Mouse (Mus musculus): Measurements from ENCODE around the gene Zbtb12. TPM values are rescaled to one million over a fixed set of nuclear protein-coding genes. Genes with fewer than 3 reads are reported as not detected.
A peak's percentile ranks its signal among the peaks of the same experiment; 100 is the strongest.

Gene Zbtb12
- polyA plus RNA-seq, 1 experiment from 2014 or later, result 0.99 TPM

DNA sequence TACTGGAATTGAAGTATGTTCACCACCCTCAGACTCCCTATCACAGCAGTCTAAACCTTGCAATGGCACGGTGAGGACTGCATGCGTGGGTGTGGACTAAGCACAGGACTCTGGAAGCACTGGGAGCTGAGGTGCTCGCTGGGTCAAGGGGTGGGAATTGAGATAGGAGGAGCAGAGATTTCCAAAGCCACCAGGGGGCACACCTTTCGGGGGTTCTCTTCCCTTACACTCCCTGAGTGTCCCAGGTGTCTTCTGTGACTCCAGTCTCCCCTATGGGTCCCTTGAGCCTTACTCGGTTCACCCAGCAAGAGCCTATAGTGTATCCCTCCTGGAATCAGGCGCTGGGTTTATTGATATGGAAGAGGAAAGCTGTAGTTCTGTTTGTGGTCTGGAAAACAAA lies 43.7 kb downstream of the Zbtb12 start:
- no peak for ATAC-seq
- Histone ChIP-seq H3K27me3 (replicated peaks; ENCODE audit: insufficient read depth, low read length) (no peaks in the 10 kb centered on the region), H3K9ac (replicated peaks; ENCODE audit: low read depth) (no peak overlapping the region), H3K4me3 (ENCODE audit: low read depth, low read length) (no peak overlapping the region), H3K27ac (ENCODE audit: low read length) (no peak overlapping the region), H3K36me3 (ENCODE audit: insufficient read depth, low read length) (no peaks in the 10 kb centered on the region), H3K4me2 (replicated peaks; ENCODE audit: low read depth, low read length) (no peak overlapping the region), H3K4me1 (ENCODE audit: insufficient read depth, low read depth, low read length) (no peaks in the 10 kb centered on the region), H3K9me3 (ENCODE audit: low read length) (no peaks in the 10 kb centered on the region)
- DNase-seq (ENCODE audit: low spot score), result no peak
- TF ChIP-seq EP300 (IDR thresholded peaks at IDR 0.05) (no peak), CTCF (IDR thresholded peaks at IDR 0.05) (peak; percentile 34; the same call in 1 of the 2 replicates)
- 55% methylated on average over 6 of the region's 6 CpGs for WGBS

DNA sequence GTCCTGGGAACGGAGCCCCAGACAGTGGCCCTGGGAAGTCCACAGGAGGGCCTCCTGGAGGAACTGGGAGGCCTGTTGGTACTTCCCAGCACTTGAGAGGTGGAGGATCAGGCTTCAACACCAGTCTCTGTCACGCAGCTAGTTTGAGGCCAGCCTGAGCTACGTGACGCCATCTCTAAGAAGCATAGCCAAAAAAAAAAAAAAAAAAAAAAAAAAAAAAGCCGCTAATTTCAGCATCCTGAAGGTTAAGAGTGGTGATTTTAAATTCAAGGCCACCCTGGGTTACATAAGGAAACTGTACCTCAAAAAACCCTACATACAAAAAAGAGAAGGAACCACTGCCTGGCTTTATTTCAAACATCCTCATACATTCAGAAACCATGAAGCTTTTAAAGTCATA lies 45.0 kb downstream of the Zbtb12 start:
- DNase-seq (ENCODE audit: low spot score), result no peak
- H3K4me3 ChIP-seq (ENCODE audit: low read depth, low read length), result no peak overlapping the region
- no peaks in the 10 kb centered on the region for H3K27me3 ChIP-seq (replicated peaks; ENCODE audit: insufficient read depth, low read length)
- no peaks in the 10 kb centered on the region for H3K36me3 ChIP-seq (ENCODE audit: insufficient read depth, low read length)
- H3K9ac ChIP-seq (replicated peaks; ENCODE audit: low read depth), result no peak overlapping the region
- H3K4me1 ChIP-seq (ENCODE audit: insufficient read depth, low read depth, low read length), result no peaks in the 10 kb centered on the region
- 62% methylated on average over 5 of the region's 5 CpGs for WGBS
- H3K4me2 ChIP-seq (replicated peaks; ENCODE audit: low read depth, low read length), result no peak overlapping the region
- H3K27ac ChIP-seq (ENCODE audit: low read length), result no peak overlapping the region
- TF ChIP-seq EP300 (IDR thresholded peaks at IDR 0.05) (no peak), CTCF (IDR thresholded peaks at IDR 0.05) (no peak)
- no peak for ATAC-seq
- H3K9me3 ChIP-seq (ENCODE audit: low read length), result no peaks in the 10 kb centered on the region

DNA sequence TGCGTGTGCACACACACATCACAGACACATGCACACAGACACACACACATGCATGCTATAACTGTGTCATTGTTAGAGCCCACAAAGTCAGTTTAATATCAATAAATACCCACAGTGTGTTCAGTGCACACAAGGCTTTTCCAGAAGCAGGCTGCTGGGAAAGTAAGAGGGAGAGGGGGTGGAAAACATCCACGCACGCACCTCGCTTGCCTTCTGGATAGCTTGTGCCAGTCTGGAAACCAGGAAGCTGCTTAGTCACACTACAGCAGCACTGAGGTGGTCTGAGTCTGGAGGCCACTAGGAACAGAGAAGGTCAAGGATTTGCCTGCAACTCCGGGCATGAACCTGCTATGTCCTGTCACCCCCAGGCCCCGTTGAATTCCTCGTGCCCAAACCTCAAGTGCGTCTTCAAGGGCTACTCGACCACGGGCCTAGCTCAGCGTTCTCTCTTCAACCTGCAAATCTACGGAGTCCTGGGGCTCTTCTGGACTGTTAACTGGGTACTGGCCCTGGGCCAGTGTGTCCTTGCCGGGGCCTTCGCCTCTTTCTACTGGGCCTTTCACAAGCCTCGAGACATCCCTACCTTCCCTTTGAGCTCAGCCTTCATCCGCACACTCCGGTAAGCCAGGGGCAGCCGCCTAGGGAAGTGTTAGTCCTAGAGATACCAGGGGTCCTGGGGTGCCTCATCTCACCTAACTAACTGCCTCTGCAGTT lies 48.2 kb downstream of the Zbtb12 start:
- no peaks in the 10 kb centered on the region for H3K27me3 ChIP-seq (replicated peaks; ENCODE audit: insufficient read depth, low read length)
- H3K36me3 ChIP-seq (ENCODE audit: insufficient read depth, low read length), result no peaks in the 10 kb centered on the region
- DNase-seq (ENCODE audit: low spot score), result peak; percentile 60
- no peak for TF ChIP-seq EP300 (IDR thresholded peaks at IDR 0.05)
- TF ChIP-seq CTCF (IDR thresholded peaks at IDR 0.05), result no peak
- H3K27ac ChIP-seq (ENCODE audit: low read length), result peak overlapping the region; percentile 26; the same call in 1 of the 2 replicates
- H3K4me1 ChIP-seq (ENCODE audit: insufficient read depth, low read depth, low read length), result peaks cover 7% of the 10 kb centered on the region; the same call in 1 of the 2 replicates
- 0 out of 2 replicates have a peak overlapping the region, but pooled peaks have one; percentile 12 for H3K9ac ChIP-seq (replicated peaks; ENCODE audit: low read depth)
- no peak overlapping the region for H3K4me3 ChIP-seq (ENCODE audit: low read depth, low read length)
- ATAC-seq, result peak; percentile 11; the same call in 1 of the 2 replicates
- 59% methylated on average over 18 of the region's 18 CpGs for WGBS
- no peak overlapping the region for H3K4me2 ChIP-seq (replicated peaks; ENCODE audit: low read depth, low read length)
- H3K9me3 ChIP-seq (ENCODE audit: low read length), result no peaks in the 10 kb centered on the region

DNA sequence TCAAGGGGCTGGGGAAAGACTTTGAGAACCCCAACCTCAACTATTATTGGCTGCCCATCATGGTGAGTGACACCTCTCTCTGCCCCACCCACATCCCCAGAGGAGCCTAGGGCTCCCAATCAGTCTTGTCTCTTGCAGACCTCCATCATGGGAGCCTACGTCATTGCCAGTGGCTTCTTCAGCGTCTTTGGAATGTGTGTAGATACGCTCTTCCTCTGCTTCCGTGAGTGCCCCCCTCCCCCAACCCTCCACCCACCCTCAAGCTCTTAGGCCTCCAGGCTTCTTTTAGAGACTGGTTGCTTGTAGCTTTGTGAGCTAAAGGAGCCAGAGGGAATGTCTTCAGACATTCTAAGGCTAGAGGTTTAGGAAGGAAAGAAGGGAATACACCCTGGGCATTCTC lies 49.6 kb downstream of the Zbtb12 start:
- Histone ChIP-seq H3K9ac (replicated peaks; ENCODE audit: low read depth) (no peak overlapping the region), H3K9me3 (ENCODE audit: low read length) (no peaks in the 10 kb centered on the region), H3K36me3 (ENCODE audit: insufficient read depth, low read length) (no peaks in the 10 kb centered on the region), H3K27me3 (replicated peaks; ENCODE audit: insufficient read depth, low read length) (no peaks in the 10 kb centered on the region), H3K27ac (ENCODE audit: low read length) (no peak overlapping the region), H3K4me2 (replicated peaks; ENCODE audit: low read depth, low read length) (no peak overlapping the region), H3K4me1 (ENCODE audit: insufficient read depth, low read depth, low read length) (peaks cover 7% of the 10 kb centered on the region; the same call in 1 of the 2 replicates), H3K4me3 (ENCODE audit: low read depth, low read length) (no peak overlapping the region)
- TF ChIP-seq EP300 (IDR thresholded peaks at IDR 0.05) (no peak), CTCF (IDR thresholded peaks at IDR 0.05) (no peak)
- WGBS, result 36% methylated on average over 4 of the region's 4 CpGs
- ATAC-seq (no peak), DNase-seq (ENCODE audit: low spot score) (no peak)

DNA sequence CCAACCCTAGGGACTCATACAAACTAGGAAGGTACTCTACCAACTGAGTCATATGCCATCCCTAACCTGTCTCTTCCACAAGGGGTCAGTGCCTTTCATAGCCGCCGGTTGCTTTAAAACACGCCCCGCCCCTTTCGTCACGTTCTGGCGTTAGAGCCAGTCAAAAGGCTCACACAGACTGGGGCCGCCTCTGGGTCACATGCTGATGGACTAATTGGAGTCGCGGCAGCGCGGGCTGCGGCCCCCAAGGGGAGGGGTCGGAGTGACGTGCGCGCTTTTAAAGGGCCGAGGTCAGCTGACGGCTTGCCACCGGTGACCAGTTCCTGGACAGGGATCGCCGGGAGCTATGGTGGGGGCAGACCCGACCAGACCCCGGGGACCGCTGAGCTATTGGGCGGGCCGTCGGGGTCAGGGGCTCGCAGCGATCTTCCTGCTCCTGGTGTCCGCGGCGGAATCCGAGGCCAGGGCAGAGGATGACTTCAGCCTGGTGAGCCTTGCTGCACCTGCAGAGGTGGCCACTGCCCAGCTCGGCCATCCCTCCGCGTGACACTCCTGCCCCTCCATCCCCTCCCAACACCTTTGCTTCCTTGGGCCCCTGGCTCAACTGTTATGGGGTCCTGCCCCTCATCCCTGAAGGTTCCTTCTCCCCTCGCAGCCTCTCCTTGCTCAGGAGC lies 51.9 kb downstream of the Zbtb12 start, which contains the start of gene Neu1:
Neu1 (plus strand) TSS at position 193 of the 674 bp plus-strand sequence.
- Histone ChIP-seq H3K27ac (ENCODE audit: low read length) (peak within 1 kb of the TSS; percentile 40; the same call in 1 of the 2 replicates), H3K4me3 (ENCODE audit: low read depth, low read length) (peak within 1 kb of the TSS; percentile 60), H3K9ac (replicated peaks; ENCODE audit: low read depth) (peak within 1 kb of the TSS; percentile 55), H3K9me3 (ENCODE audit: low read length) (no peaks in the 10 kb centered on the region), H3K27me3 (replicated peaks; ENCODE audit: insufficient read depth, low read length) (no peaks in the 10 kb centered on the region), H3K4me1 (ENCODE audit: insufficient read depth, low read depth, low read length) (peaks cover 7% of the 10 kb centered on the region; the same call in 1 of the 2 replicates), H3K4me2 (replicated peaks; ENCODE audit: low read depth, low read length) (peak within 1 kb of the TSS; percentile 91), H3K36me3 (ENCODE audit: insufficient read depth, low read length) (0 out of 2 replicates have a peak, but pooled peaks cover 2% of the 10 kb centered on the region)
- TF ChIP-seq CTCF (IDR thresholded peaks at IDR 0.05), result peak; percentile 85
- peak; percentile 44; the same call in 1 of the 2 replicates for TF ChIP-seq EP300 (IDR thresholded peaks at IDR 0.05)
- 0% methylated on average over 37 of the region's 38 CpGs for WGBS
- DNase-seq (ENCODE audit: low spot score), result peak; percentile 99
- peak; percentile 99 for ATAC-seq

DNA sequence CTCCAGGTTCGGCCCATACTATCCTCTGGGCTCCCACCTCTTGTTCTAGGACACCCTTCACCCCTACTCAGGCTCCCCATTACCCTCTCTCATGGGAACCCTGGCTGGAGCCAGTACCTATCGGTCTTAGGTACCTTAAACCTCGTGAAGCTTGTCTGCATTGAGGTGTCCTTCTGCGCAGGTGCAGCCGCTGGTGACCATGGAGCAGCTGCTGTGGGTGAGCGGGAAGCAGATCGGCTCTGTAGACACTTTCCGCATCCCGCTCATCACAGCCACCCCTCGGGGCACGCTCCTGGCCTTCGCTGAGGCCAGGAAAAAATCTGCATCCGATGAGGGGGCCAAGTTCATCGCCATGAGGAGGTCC lies 52.4 kb downstream of the Zbtb12 start:
- WGBS, result 12% methylated on average over 14 of the region's 14 CpGs

More for the DNA sequence above, 52.4 kb downstream of the Zbtb12 start:
- Histone ChIP-seq H3K9me3 (ENCODE audit: low read length) (no peaks in the 10 kb centered on the region), H3K4me1 (ENCODE audit: insufficient read depth, low read depth, low read length) (peaks cover 7% of the 10 kb centered on the region; the same call in 1 of the 2 replicates), H3K27me3 (replicated peaks; ENCODE audit: insufficient read depth, low read length) (no peaks in the 10 kb centered on the region), H3K4me2 (replicated peaks; ENCODE audit: low read depth, low read length) (peak overlapping the region; percentile 91), H3K36me3 (ENCODE audit: insufficient read depth, low read length) (0 out of 2 replicates have a peak, but pooled peaks cover 2% of the 10 kb centered on the region), H3K9ac (replicated peaks; ENCODE audit: low read depth) (peak overlapping the region; percentile 55), H3K4me3 (ENCODE audit: low read depth, low read length) (peak overlapping the region; percentile 60), H3K27ac (ENCODE audit: low read length) (peak overlapping the region; percentile 40; the same call in 1 of the 2 replicates)
- ATAC-seq, result no peak
- no peak for DNase-seq (ENCODE audit: low spot score)
- no peak for TF ChIP-seq EP300 (IDR thresholded peaks at IDR 0.05)
- TF ChIP-seq CTCF (IDR thresholded peaks at IDR 0.05), result no peak
